Mouse (Mus musculus) heart, postnatal 0 days (tissue): ENCODE data around the gene Gpr152.

ENCODE experiments used
- CTCF ChIP-seq: IDR thresholded peaks from 2 replicates; pipeline ENCODE4 v1.5.1; 2016; ENCODE audit warnings: antibody characterized with exemption, control low read depth, low read depth
- EP300 ChIP-seq: IDR thresholded peaks from 2 replicates; pipeline ENCODE4 v1.6.1; 2016; ENCODE audit warnings: antibody characterized with exemption, low read depth

GRCm38 (mm10) chr19:4119716-4120487 lies 19.7 kb upstream of the Gpr152 start:
- TF ChIP-seq CTCF (no peak), EP300 (no peak)
